Mouse (Mus musculus) urinary bladder, postnatal 0 days (tissue): ENCODE measurements around the gene Nfyc. TPM values are rescaled to one million over a fixed set of nuclear protein-coding genes. Genes with fewer than 3 reads are reported as not detected.

ENCODE experiments used
- microRNA counts: library from miRNA; unstranded; fragments of <30 nt; microRNA quantifications from one replicate; lab custom pipeline; 2016
- microRNA-seq: library from miRNA; unstranded; fragments of <30 nt; microRNA quantifications from one replicate; pipeline ENCODE4, GENCODE M21; 2016
- polyA plus RNA-seq: library from polyadenylated mRNA; unstranded; fragments of >200 nt; fragmentation: Nextera tagmentation; extraction: Ambion mirVana; gene quantifications from 2 replicates; pipeline ENCODE4 v1.2.1, GENCODE M21; 2015

Gene Nfyc
- polyA plus RNA-seq: 48.5 and 52.2 TPM in 2 replicates

GRCm38 (mm10) chr4:120831472-120831871 is at the start of gene Nfyc:
TSS of gene Nfyc (minus strand) at chr4:120831572.

GRCm38 (mm10) chr4:120854588-120855319 is 23.4 kb upstream of the Nfyc start, which contains the start of gene Rims3:
TSS of gene Rims3 (plus strand) at chr4:120854816.

GRCm38 (mm10) chr4:120747941-120748866 is 83.2 kb downstream of the Nfyc start, which contains the start of gene Kcnq4:
TSS of gene Kcnq4 (minus strand) at chr4:120748612.

MicroRNA genes within 50 kb of the gene (microRNA counts, 519-probe panel; counts per million panel counts)
- 3,291 counts per million, percentile 54 among the panel's probes with 10 or more counts for microRNA mmu-miR-30e (lab: Ali Mortazavi, UCI)

Small RNA genes within 50 kb of the gene (microRNA-seq; reads per million reads assigned to microRNA genes)
- gene Gm23936: not detected
- 29.7 reads per million, percentile 32 among the genes with 10 or more reads in this experiment for gene Mir30c-1
- gene Mir30e: not detected
- gene Mir30f: not detected

Other genes starting within 250 kb of the Nfyc start
- gene Gm8439, start 242.8 kb downstream of the Nfyc start, polyA plus RNA-seq: not detected in 2 replicates
- 12.7 TPM in 2 replicates for gene Cited4, start 165.0 kb downstream of the Nfyc start, polyA plus RNA-seq
- gene Kcnq4, start 83.0 kb downstream of the Nfyc start, polyA plus RNA-seq: 8.4 and 9.6 TPM in 2 replicates
- 0.68 and 0.82 TPM in 2 replicates for gene Rims3, start 23.2 kb upstream of the Nfyc start, polyA plus RNA-seq
- gene Exo5, start 93.4 kb upstream of the Nfyc start, polyA plus RNA-seq: 9.5 and 9.6 TPM in 2 replicates
- 2.0 and 2.6 TPM in 2 replicates for gene Zfp69, start 120.1 kb upstream of the Nfyc start, polyA plus RNA-seq
- 8.2 and 8.7 TPM in 2 replicates for gene Smap2, start 185.7 kb upstream of the Nfyc start, polyA plus RNA-seq
- gene Col9a2, start 207.8 kb upstream of the Nfyc start, polyA plus RNA-seq: 3.5 and 4.6 TPM in 2 replicates